Mouse (Mus musculus): ENCODE data around the gene Macrod1. TPM values are rescaled to one million over a fixed set of nuclear protein-coding genes. Genes with fewer than 3 reads are reported as not detected.
A peak's percentile ranks its signal among the peaks of the same experiment; 100 is the strongest.

The Macrod1 gene
- polyA plus RNA-seq, 1 experiment from 2014 or later = 3.6 TPM

- no peak overlapping the region for H3K27ac ChIP-seq (ENCODE audit: low read depth, low read length)
- H3K9ac ChIP-seq (ENCODE audit: low read length) = no peak overlapping the region
- H3K9me3 ChIP-seq (ENCODE audit: control insufficient read depth, low read length) = no peaks in the 10 kb centered on the region
- WGBS = 53% methylated on average over 3 of the region's 3 CpGs
- no peak for DNase-seq (ENCODE audit: low spot score)
- ATAC-seq (replicated peaks; ENCODE audit: low FRiP score) = peak; percentile 55; the same call in 1 of the 2 replicates
- peaks cover 19% of the 10 kb centered on the region for H3K36me3 ChIP-seq (ENCODE audit: control insufficient read depth, insufficient read depth, low read length)
- H3K27me3 ChIP-seq (ENCODE audit: control insufficient read depth, insufficient read depth, low read length) = no peaks in the 10 kb centered on the region
- no peak overlapping the region for H3K4me2 ChIP-seq (ENCODE audit: low read depth, low read length, severe bottlenecking)
- H3K4me1 ChIP-seq (replicated peaks; ENCODE audit: control insufficient read depth, insufficient read depth, low read length) = no peaks in the 10 kb centered on the region
- no peak overlapping the region for H3K4me3 ChIP-seq (ENCODE audit: low read depth, low read length)
Measured at GRCm38 (mm10) chr19:7020224-7020641, 36.4 kb upstream of the Macrod1 start.

GRCm38 (mm10) chr19:7029531-7029930 is 27.1 kb upstream of the Macrod1 start:
- 96% methylated on average over 5 of the region's 5 CpGs for WGBS
- no peaks in the 10 kb centered on the region for H3K9me3 ChIP-seq (ENCODE audit: control insufficient read depth, low read length)
- H3K9ac ChIP-seq (ENCODE audit: low read length) = no peak overlapping the region
- no peaks in the 10 kb centered on the region for H3K4me1 ChIP-seq (replicated peaks; ENCODE audit: control insufficient read depth, insufficient read depth, low read length)
- no peak overlapping the region for H3K27ac ChIP-seq (ENCODE audit: low read depth, low read length)
- H3K4me3 ChIP-seq (ENCODE audit: low read depth, low read length) = no peak overlapping the region
- H3K27me3 ChIP-seq (ENCODE audit: control insufficient read depth, insufficient read depth, low read length) = no peaks in the 10 kb centered on the region
- DNase-seq (ENCODE audit: low spot score) (no peak), ATAC-seq (replicated peaks; ENCODE audit: low FRiP score) (no peak)
- H3K4me2 ChIP-seq (ENCODE audit: low read depth, low read length, severe bottlenecking) = no peak overlapping the region
- H3K36me3 ChIP-seq (ENCODE audit: control insufficient read depth, insufficient read depth, low read length) = peaks cover 52% of the 10 kb centered on the region

- Histone ChIP-seq H3K27me3 (ENCODE audit: control insufficient read depth, insufficient read depth, low read length) (no peaks in the 10 kb centered on the region), H3K4me2 (ENCODE audit: low read depth, low read length, severe bottlenecking) (no peak overlapping the region), H3K36me3 (ENCODE audit: control insufficient read depth, insufficient read depth, low read length) (peaks cover 39% of the 10 kb centered on the region), H3K9ac (ENCODE audit: low read length) (no peak overlapping the region), H3K27ac (ENCODE audit: low read depth, low read length) (no peak overlapping the region), H3K4me1 (replicated peaks; ENCODE audit: control insufficient read depth, insufficient read depth, low read length) (peaks cover 4% of the 10 kb centered on the region), H3K9me3 (ENCODE audit: control insufficient read depth, low read length) (no peaks in the 10 kb centered on the region), H3K4me3 (ENCODE audit: low read depth, low read length) (no peak overlapping the region)
- ATAC-seq (replicated peaks; ENCODE audit: low FRiP score) (no peak), DNase-seq (ENCODE audit: low spot score) (no peak)
- 91% methylated on average over 5 of the region's 5 CpGs for WGBS
Measured at GRCm38 (mm10) chr19:7034006-7034405, 22.6 kb upstream of the Macrod1 start.

- Histone ChIP-seq H3K4me3 (ENCODE audit: low read depth, low read length) (peak overlapping the region; percentile 89), H3K27me3 (ENCODE audit: control insufficient read depth, insufficient read depth, low read length) (no peaks in the 10 kb centered on the region), H3K4me1 (replicated peaks; ENCODE audit: control insufficient read depth, insufficient read depth, low read length) (peaks cover 4% of the 10 kb centered on the region), H3K27ac (ENCODE audit: low read depth, low read length) (peak overlapping the region; percentile 82), H3K9ac (ENCODE audit: low read length) (peak overlapping the region; percentile 96), H3K36me3 (ENCODE audit: control insufficient read depth, insufficient read depth, low read length) (peaks cover 9% of the 10 kb centered on the region), H3K9me3 (ENCODE audit: control insufficient read depth, low read length) (no peaks in the 10 kb centered on the region), H3K4me2 (ENCODE audit: low read depth, low read length, severe bottlenecking) (peak overlapping the region; percentile 87)
- peak; percentile 17; the same call in 1 of the 2 replicates for ATAC-seq (replicated peaks; ENCODE audit: low FRiP score)
- DNase-seq (ENCODE audit: low spot score) = peak; percentile 84
- 1% methylated on average over 35 of the region's 35 CpGs for WGBS
Measured at GRCm38 (mm10) chr19:7039088-7039720, 17.4 kb upstream of the Macrod1 start.

GRCm38 (mm10) chr19:7039841-7040636 is 16.6 kb upstream of the Macrod1 start, which contains the start of gene Stip1:
Gene Stip1 (minus strand): TSS chr19:7039967.
- DNase-seq (ENCODE audit: low spot score) (peak; percentile 97), ATAC-seq (replicated peaks; ENCODE audit: low FRiP score) (peak; percentile 99)
- Histone ChIP-seq H3K9me3 (ENCODE audit: control insufficient read depth, low read length) (no peaks in the 10 kb centered on the region), H3K9ac (ENCODE audit: low read length) (peak within 1 kb of the TSS; percentile 96), H3K4me2 (ENCODE audit: low read depth, low read length, severe bottlenecking) (peak within 1 kb of the TSS; percentile 87), H3K27me3 (ENCODE audit: control insufficient read depth, insufficient read depth, low read length) (no peaks in the 10 kb centered on the region), H3K36me3 (ENCODE audit: control insufficient read depth, insufficient read depth, low read length) (peaks cover 5% of the 10 kb centered on the region), H3K27ac (ENCODE audit: low read depth, low read length) (peak within 1 kb of the TSS; percentile 82), H3K4me3 (ENCODE audit: low read depth, low read length) (peak within 1 kb of the TSS; percentile 89), H3K4me1 (replicated peaks; ENCODE audit: control insufficient read depth, insufficient read depth, low read length) (peaks cover 4% of the 10 kb centered on the region)
- under 1% methylated on average over 49 of the region's 49 CpGs for WGBS

GRCm38 (mm10) chr19:7040637-7041130 is 15.9 kb upstream of the Macrod1 start:
- no peak for ATAC-seq (replicated peaks; ENCODE audit: low FRiP score)
- WGBS = 30% methylated on average over 13 of the region's 13 CpGs
- H3K27me3 ChIP-seq (ENCODE audit: control insufficient read depth, insufficient read depth, low read length) = no peaks in the 10 kb centered on the region
- H3K4me1 ChIP-seq (replicated peaks; ENCODE audit: control insufficient read depth, insufficient read depth, low read length) = peaks cover 4% of the 10 kb centered on the region
- H3K4me3 ChIP-seq (ENCODE audit: low read depth, low read length) = peak overlapping the region; percentile 36
- H3K9ac ChIP-seq (ENCODE audit: low read length) = peak overlapping the region; percentile 68
- no peak for DNase-seq (ENCODE audit: low spot score)
- H3K9me3 ChIP-seq (ENCODE audit: control insufficient read depth, low read length) = no peaks in the 10 kb centered on the region
- peak overlapping the region; percentile 78 for H3K27ac ChIP-seq (ENCODE audit: low read depth, low read length)
- H3K4me2 ChIP-seq (ENCODE audit: low read depth, low read length, severe bottlenecking) = peak overlapping the region; percentile 58
- H3K36me3 ChIP-seq (ENCODE audit: control insufficient read depth, insufficient read depth, low read length) = no peaks in the 10 kb centered on the region; the same call in 1 of the 2 replicates

GRCm38 (mm10) chr19:7041171-7041570 is 15.4 kb upstream of the Macrod1 start:
- no peak for DNase-seq (ENCODE audit: low spot score)
- Histone ChIP-seq H3K4me3 (ENCODE audit: low read depth, low read length) (no peak overlapping the region), H3K9ac (ENCODE audit: low read length) (no peak overlapping the region; the same call in 1 of the 2 replicates), H3K4me2 (ENCODE audit: low read depth, low read length, severe bottlenecking) (no peak overlapping the region), H3K27me3 (ENCODE audit: control insufficient read depth, insufficient read depth, low read length) (no peaks in the 10 kb centered on the region), H3K36me3 (ENCODE audit: control insufficient read depth, insufficient read depth, low read length) (no peaks in the 10 kb centered on the region), H3K9me3 (ENCODE audit: control insufficient read depth, low read length) (no peaks in the 10 kb centered on the region), H3K4me1 (replicated peaks; ENCODE audit: control insufficient read depth, insufficient read depth, low read length) (peaks cover 4% of the 10 kb centered on the region), H3K27ac (ENCODE audit: low read depth, low read length) (no peak overlapping the region)
- ATAC-seq (replicated peaks; ENCODE audit: low FRiP score) = no peak
- WGBS = 86% methylated on average over 2 of the region's 2 CpGs

GRCm38 (mm10) chr19:7044279-7044678 is 12.3 kb upstream of the Macrod1 start:
- Histone ChIP-seq H3K27ac (ENCODE audit: low read depth, low read length) (no peak overlapping the region), H3K4me2 (ENCODE audit: low read depth, low read length, severe bottlenecking) (no peak overlapping the region), H3K4me1 (replicated peaks; ENCODE audit: control insufficient read depth, insufficient read depth, low read length) (no peaks in the 10 kb centered on the region), H3K27me3 (ENCODE audit: control insufficient read depth, insufficient read depth, low read length) (no peaks in the 10 kb centered on the region), H3K4me3 (ENCODE audit: low read depth, low read length) (no peak overlapping the region), H3K9ac (ENCODE audit: low read length) (no peak overlapping the region), H3K36me3 (ENCODE audit: control insufficient read depth, insufficient read depth, low read length) (no peaks in the 10 kb centered on the region), H3K9me3 (ENCODE audit: control insufficient read depth, low read length) (no peaks in the 10 kb centered on the region)
- WGBS = 77% methylated on average over 4 of the region's 4 CpGs
- no peak for DNase-seq (ENCODE audit: low spot score)
- no peak for ATAC-seq (replicated peaks; ENCODE audit: low FRiP score)
